In the genomic region with DNA sequence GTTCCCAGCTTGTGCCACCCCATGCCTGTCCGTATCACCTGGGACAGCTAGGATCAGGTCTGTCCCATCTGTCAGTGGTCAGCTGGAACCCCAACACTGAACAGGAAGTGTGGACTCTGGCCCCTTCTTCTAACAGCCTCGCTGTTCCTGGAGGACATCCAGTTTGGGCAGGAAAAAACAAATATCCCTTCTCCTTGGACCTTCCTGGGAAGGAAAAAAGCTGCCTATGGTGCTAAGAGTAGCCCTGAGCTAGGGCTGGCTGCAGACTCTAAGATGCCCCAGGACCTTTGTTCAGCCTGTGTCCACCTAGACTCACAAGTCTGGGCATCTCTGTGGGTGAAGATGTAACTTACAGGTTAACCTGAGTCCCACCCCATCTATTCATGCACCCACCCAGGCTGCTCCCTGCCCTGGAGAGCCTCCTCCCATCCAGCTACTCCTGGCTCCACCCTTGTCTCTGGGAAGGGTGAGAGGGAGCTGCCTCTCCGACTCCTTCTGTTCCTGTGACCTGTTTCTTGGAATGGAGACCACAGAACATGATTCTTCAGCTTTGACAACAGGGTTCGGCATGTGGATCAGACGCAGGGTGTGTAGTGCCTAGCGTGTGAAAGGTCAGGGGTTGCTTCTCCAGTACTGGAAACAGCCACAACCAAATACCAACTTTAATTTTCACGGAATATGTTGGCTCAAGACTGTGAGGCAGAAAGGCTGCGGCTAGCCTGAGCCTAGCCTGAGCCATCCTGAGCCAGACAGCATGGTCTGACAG, we compare ENCODE assay signal across 9 mouse cellular contexts. TPM values are rescaled to one million over a fixed set of nuclear protein-coding genes. Genes with fewer than 3 reads are reported as not detected.
DNase-seq lines count a peak whose midpoint lies in the region; ATAC-seq lines count a peak whose summit lies in the region.
"Had no signal": no experiment of that assay in that cellular context is flagged by ENCODE, and none has a peak within 500 bp of the region (broad histone marks: within the 10 kb centered on the region; RNA-seq: fewer than 3 reads in every experiment).

No protein-coding gene starts in this region.

- H3K36me3 ChIP-seq in embryonic facial prominence, embryonic 13.5 days, result no peaks in the 10 kb centered on the region
- no peaks in the 10 kb centered on the region for H3K36me3 ChIP-seq in hindbrain, embryonic 15.5 days

- H3K4me1 ChIP-seq in embryonic facial prominence, embryonic 13.5 days, result peaks cover 85% of the 10 kb centered on the region
- H3K4me1 ChIP-seq in hindbrain, embryonic 15.5 days (replicated peaks), result peaks cover 51% of the 10 kb centered on the region

- peak overlapping the region; percentile 89 for H3K27ac ChIP-seq in embryonic facial prominence, embryonic 13.5 days
- H3K27ac ChIP-seq in hindbrain, embryonic 15.5 days (replicated peaks), result no peak overlapping the region
- H3K27ac ChIP-seq: liver, embryonic 14.5 days had no signal

- peak overlapping the region; percentile 74 for H3K9ac ChIP-seq in embryonic facial prominence, embryonic 13.5 days
- H3K9ac ChIP-seq in hindbrain, embryonic 15.5 days, result peak overlapping the region; percentile 9; the same call in 1 of the 2 replicates
- H3K9ac ChIP-seq: liver, embryonic 14.5 days had no signal

- no peak for ATAC-seq in embryonic facial prominence, embryonic 13.5 days (ENCODE audit: insufficient number of reproducible peaks, insufficient read depth, low FRiP score, low TSS enrichment, low read depth)
- ATAC-seq in hindbrain, embryonic 15.5 days (ENCODE audit: low FRiP score, low read depth), result no peak
- ATAC-seq in erythroid progenitor cell, adult 5-6 weeks (replicated peaks; ENCODE audit: low FRiP score, poor library complexity, severe bottlenecking), result no peak

- 41% methylated on average over 8 of the region's 8 CpGs for WGBS in embryonic facial prominence, embryonic 13.5 days
- 63% methylated on average over 8 of the region's 8 CpGs for WGBS in hindbrain, embryonic 15.5 days

- DNase-seq in adrenal gland, postnatal 14 days, result peak; percentile 33
- DNase-seq in adrenal gland, adult 8-10 months, result no peak
- peak; percentile 68 for DNase-seq in lung, postnatal 10 days
- DNase-seq in right cerebral cortex, postnatal 36 days (ENCODE audit: low spot score in 2 of 2), result no peak
- no peak for DNase-seq in spleen, postnatal 36 days (ENCODE audit: low spot score in 2 of 2)

- H3K4me3 ChIP-seq in embryonic facial prominence, embryonic 13.5 days, result peak overlapping the region; percentile 49
- peak overlapping the region; percentile 31 for H3K4me3 ChIP-seq in hindbrain, embryonic 15.5 days

- H3K27me3 ChIP-seq in embryonic facial prominence, embryonic 13.5 days, result no peaks in the 10 kb centered on the region
- H3K27me3 ChIP-seq in hindbrain, embryonic 15.5 days, result 0 out of 2 replicates have a peak, but pooled peaks cover 5% of the 10 kb centered on the region

- peak overlapping the region; percentile 75 for H3K4me2 ChIP-seq in embryonic facial prominence, embryonic 13.5 days
- H3K4me2 ChIP-seq in hindbrain, embryonic 15.5 days, result peak overlapping the region; percentile 49

- H3K9me3 ChIP-seq in embryonic facial prominence, embryonic 13.5 days, result no peaks in the 10 kb centered on the region
- H3K9me3 ChIP-seq in hindbrain, embryonic 15.5 days, result no peaks in the 10 kb centered on the region

RNA-seq across cellular contexts. Expression of a gene that starts 1.1 kb away (rescaled TPM):
- total RNA-seq in adrenal gland, postnatal 14 days (2021), result 23.7 and 29.2 TPM in 2 replicates
- 10 to 100 TPM; 20.4 to 26.2 (median 24.3) TPM for total RNA-seq in adrenal gland, adult 8-10 months (2022)
- 14.7 and 16.5 TPM in 2 replicates for polyA plus RNA-seq in embryonic facial prominence, embryonic 13.5 days (2015; fragmentation: Nextera tagmentation; extraction: Ambion mirVana)
- 5.1 and 5.3 TPM in 2 replicates for polyA plus RNA-seq in hindbrain, embryonic 15.5 days (2015; fragmentation: Nextera tagmentation; extraction: Ambion mirVana)
- total RNA-seq in erythroid progenitor cell, adult 5-6 weeks (2015; ENCODE audit: low replicate concordance), result not detected in 2 replicates
- total RNA-seq in erythroid progenitor cell, adult 5-6 weeks (2017; ENCODE audit: low replicate concordance), result not detected in 2 replicates

RNA-seq across cellular contexts. Expression of a gene that starts 10.2 kb away (rescaled TPM):
- total RNA-seq in adrenal gland, postnatal 14 days (2021), result 25.3 and 28.4 TPM in 2 replicates
- 10 to 100 TPM; 36.8 to 39.6 (median 37.9) TPM for total RNA-seq in adrenal gland, adult 8-10 months (2022)
- 28.9 and 30.7 TPM in 2 replicates for polyA plus RNA-seq in embryonic facial prominence, embryonic 13.5 days (2015; fragmentation: Nextera tagmentation; extraction: Ambion mirVana)
- polyA plus RNA-seq in hindbrain, embryonic 15.5 days (2015; fragmentation: Nextera tagmentation; extraction: Ambion mirVana), result 30.8 and 33.7 TPM in 2 replicates
- 5.4 and 8.0 TPM in 2 replicates for total RNA-seq in erythroid progenitor cell, adult 5-6 weeks (2015; ENCODE audit: low replicate concordance)
- 6.9 and 11.3 TPM in 2 replicates for total RNA-seq in erythroid progenitor cell, adult 5-6 weeks (2017; ENCODE audit: low replicate concordance)

RNA-seq across cellular contexts. Expression of a gene that starts 27.2 kb away (rescaled TPM):
- 51.1 and 59.7 TPM in 2 replicates for total RNA-seq in adrenal gland, postnatal 14 days (2021)
- total RNA-seq in adrenal gland, adult 8-10 months (2022), result 100 to 1,000 TPM in 2 of 4 experiments, 10 to 100 TPM in 2; 88.8 to 112 (median 98.8) TPM
- 5.6 and 6.8 TPM in 2 replicates for polyA plus RNA-seq in embryonic facial prominence, embryonic 13.5 days (2015; fragmentation: Nextera tagmentation; extraction: Ambion mirVana)
- 5.9 and 8.3 TPM in 2 replicates for polyA plus RNA-seq in hindbrain, embryonic 15.5 days (2015; fragmentation: Nextera tagmentation; extraction: Ambion mirVana)
- total RNA-seq in erythroid progenitor cell, adult 5-6 weeks (2015; ENCODE audit: low replicate concordance), result 31.9 and 57.7 TPM in 2 replicates
- 21.6 and 56.7 TPM in 2 replicates for total RNA-seq in erythroid progenitor cell, adult 5-6 weeks (2017; ENCODE audit: low replicate concordance)

RNA-seq across cellular contexts. Expression of a gene that starts 47.5 kb away (rescaled TPM):
- total RNA-seq in adrenal gland, postnatal 14 days (2021), result 12.1 and 12.4 TPM in 2 replicates
- total RNA-seq in adrenal gland, adult 8-10 months (2022), result 10 to 100 TPM; 21.9 to 25.7 (median 24.0) TPM
- polyA plus RNA-seq in embryonic facial prominence, embryonic 13.5 days (2015; fragmentation: Nextera tagmentation; extraction: Ambion mirVana), result 6.5 and 9.6 TPM in 2 replicates
- 6.8 and 7.7 TPM in 2 replicates for polyA plus RNA-seq in hindbrain, embryonic 15.5 days (2015; fragmentation: Nextera tagmentation; extraction: Ambion mirVana)
- not detected in 2 replicates for total RNA-seq in erythroid progenitor cell, adult 5-6 weeks (2015; ENCODE audit: low replicate concordance)
- 9.4 TPM in 1 of 2 replicates, not detected in the other for total RNA-seq in erythroid progenitor cell, adult 5-6 weeks (2017; ENCODE audit: low replicate concordance)

Comparison
In these comparisons a context has a peak if more than half of its experiments do, and no peak if none do; other contexts are left out.
1. DNase-seq: peak in adrenal gland, postnatal 14 days (single experiment) and lung, postnatal 10 days (single experiment); none in adrenal gland, adult 8-10 months (single experiment), right cerebral cortex, postnatal 36 days (0 of 2) and spleen, postnatal 36 days (0 of 2).
2. RNA of a gene that starts 1.1 kb away (total RNA-seq): 20.4 to 26.2 TPM in adrenal gland, adult 8-10 months and 23.7 to 29.2 TPM in adrenal gland, postnatal 14 days; not detected in erythroid progenitor cell, adult 5-6 weeks; every median in the first group is over 10 times any median in the second.